Mouse (Mus musculus) embryonic facial prominence, embryonic 15.5 days (tissue): Measurements from ENCODE around the gene Nav2. TPM values are rescaled to one million over a fixed set of nuclear protein-coding genes. Genes with fewer than 3 reads are reported as not detected.

Experiments used
- ATAC-seq: fragments of 200-750 bp; cut with Nextera tagmentation; 2 replicates; pipeline ENCODE4 v1.8.0; 2017; ENCODE audit warnings: low read depth, moderate TSS enrichment; ENCODE audit not compliant: insufficient number of reproducible peaks, low FRiP score, low TSS enrichment
- H3K27ac ChIP-seq: fragments of 300-500 bp; sonication (generic); replicated peaks from 2 replicates; pipeline ENCODE4 v1.5.1; 2015; ENCODE audit warnings: mild to moderate bottlenecking, inconsistent platforms
- H3K27me3 ChIP-seq: fragments of 300-500 bp; sonication (generic); 2 replicates; pipeline ENCODE4 v1.6.1; 2015; ENCODE audit warnings: inconsistent platforms
- H3K36me3 ChIP-seq: fragments of 300-500 bp; sonication (generic); 2 replicates; pipeline ENCODE4 v1.6.1; 2015; ENCODE audit warnings: mild to moderate bottlenecking, inconsistent platforms
- H3K4me1 ChIP-seq: fragments of 300-500 bp; sonication (generic); 2 replicates; pipeline ENCODE4 v1.6.1; 2015; ENCODE audit warnings: inconsistent platforms
- H3K4me2 ChIP-seq: fragments of 300-500 bp; sonication (generic); replicated peaks from 2 replicates; pipeline ENCODE4 v1.6.1; 2015; ENCODE audit warnings: mild to moderate bottlenecking, inconsistent platforms
- H3K4me3 ChIP-seq: fragments of 300-500 bp; sonication (generic); replicated peaks from 2 replicates; pipeline ENCODE4 v1.5.1; 2015; ENCODE audit warnings: mild to moderate bottlenecking, inconsistent platforms
- H3K9ac ChIP-seq: fragments of 300-500 bp; sonication (generic); 2 replicates; pipeline ENCODE4 v1.6.1; 2015; ENCODE audit warnings: inconsistent platforms
- H3K9me3 ChIP-seq: fragments of 300-500 bp; sonication (generic); replicated peaks from 2 replicates; pipeline ENCODE4 v1.6.1; 2016; ENCODE audit warnings: inconsistent platforms
- WGBS: fragments of 180-500 bp; shearing (Covaris S2); methylation state at CpG from one replicate; pipeline ENCODE4 v1.1.7; 2015; 5-methylcytosine and 5-hydroxymethylcytosine counted together
- polyA plus RNA-seq: library from polyadenylated mRNA; unstranded; fragments of >200 nt; fragmentation: Nextera tagmentation; extraction: Ambion mirVana; gene quantifications from 2 replicates; pipeline ENCODE4 v1.2.1, GENCODE M21; 2015

Nav2 gene
- polyA plus RNA-seq, 1 experiment from 2014 or later, result 23.4 TPM

GRCm38 (mm10) chr7:49634291-49635073, 726.0 kb downstream of the Nav2 start:
- WGBS, result under 1% methylated on average over 26 of the region's 26 CpGs
- Histone ChIP-seq H3K4me2 (peak overlapping the region; percentile 53), H3K27ac (no peak overlapping the region), H3K9me3 (no peaks in the 10 kb centered on the region), H3K36me3 (no peaks in the 10 kb centered on the region), H3K4me1 (peaks cover 41% of the 10 kb centered on the region), H3K27me3 (peaks cover 91% of the 10 kb centered on the region), H3K9ac (no peak overlapping the region), H3K4me3 (peak overlapping the region; percentile 33)
- ATAC-seq, result no peak

GRCm38 (mm10) chr7:49635074-49635621, 726.6 kb downstream of the Nav2 start:
- Histone ChIP-seq H3K4me1 (peaks cover 44% of the 10 kb centered on the region), H3K36me3 (no peaks in the 10 kb centered on the region), H3K4me3 (0 out of 2 replicates have a peak overlapping the region, but pooled peaks have one; percentile 8), H3K27me3 (peaks cover 94% of the 10 kb centered on the region), H3K27ac (no peak overlapping the region), H3K9ac (no peak overlapping the region), H3K4me2 (no peak overlapping the region), H3K9me3 (no peaks in the 10 kb centered on the region)
- ATAC-seq, result peak; percentile 53; the same call in 1 of the 2 replicates
- WGBS, result under 1% methylated on average over 35 of the region's 35 CpGs

GRCm38 (mm10) chr7:49635971-49636370, 727.5 kb downstream of the Nav2 start:
- H3K27ac ChIP-seq, result no peak overlapping the region
- peaks cover 93% of the 10 kb centered on the region for H3K27me3 ChIP-seq
- WGBS, result 4% methylated on average over 22 of the region's 22 CpGs
- 0 out of 2 replicates have a peak overlapping the region, but pooled peaks have one; percentile 8 for H3K4me3 ChIP-seq
- H3K9me3 ChIP-seq, result no peaks in the 10 kb centered on the region
- H3K4me1 ChIP-seq, result peaks cover 47% of the 10 kb centered on the region
- no peak overlapping the region for H3K9ac ChIP-seq
- H3K36me3 ChIP-seq, result no peaks in the 10 kb centered on the region
- no peak for ATAC-seq
- H3K4me2 ChIP-seq, result no peak overlapping the region

- no peak for ATAC-seq
- Histone ChIP-seq H3K9me3 (no peaks in the 10 kb centered on the region), H3K9ac (no peak within 1 kb of the TSS), H3K27me3 (peaks cover 90% of the 10 kb centered on the region), H3K4me2 (no peak within 1 kb of the TSS), H3K4me1 (peaks cover 47% of the 10 kb centered on the region), H3K27ac (no peak within 1 kb of the TSS), H3K36me3 (no peaks in the 10 kb centered on the region), H3K4me3 (peak within 1 kb of the TSS; percentile 8; the same call in 1 of the 2 replicates)
- under 1% methylated on average over 33 of the region's 33 CpGs for WGBS
Measured at GRCm38 (mm10) chr7:49636491-49637115, 728.1 kb downstream of the Nav2 start, which contains the start of gene Dbx1. TSS of gene Dbx1 (minus strand) at chr7:49636849.

- Histone ChIP-seq H3K4me2 (no peak overlapping the region), H3K36me3 (no peaks in the 10 kb centered on the region), H3K9me3 (no peaks in the 10 kb centered on the region), H3K27ac (no peak overlapping the region), H3K4me1 (peaks cover 47% of the 10 kb centered on the region), H3K27me3 (peaks cover 90% of the 10 kb centered on the region), H3K9ac (no peak overlapping the region), H3K4me3 (no peak overlapping the region)
- ATAC-seq, result no peak
- 2% methylated on average over 9 of the region's 9 CpGs for WGBS
Measured at GRCm38 (mm10) chr7:49637281-49637680, 728.8 kb downstream of the Nav2 start.

- ATAC-seq, result no peak
- 1% methylated on average over 21 of the region's 21 CpGs for WGBS
Measured at GRCm38 (mm10) chr7:49637851-49638663, 729.5 kb downstream of the Nav2 start.

GRCm38 (mm10) chr7:49638941-49639776, 730.6 kb downstream of the Nav2 start:
- Histone ChIP-seq H3K4me1 (peaks cover 36% of the 10 kb centered on the region), H3K27ac (no peak overlapping the region), H3K9me3 (no peaks in the 10 kb centered on the region), H3K36me3 (no peaks in the 10 kb centered on the region), H3K4me2 (peak overlapping the region; percentile 17; the same call in 1 of the 2 replicates), H3K9ac (no peak overlapping the region), H3K4me3 (peak overlapping the region; percentile 15), H3K27me3 (peaks cover 78% of the 10 kb centered on the region)
- 2% methylated on average over 35 of the region's 35 CpGs for WGBS
- no peak for ATAC-seq

More at GRCm38 (mm10) chr7:49637851-49638663, 729.5 kb downstream of the Nav2 start:
- H3K27ac ChIP-seq, result no peak overlapping the region
- H3K4me3 ChIP-seq, result no peak overlapping the region
- H3K9me3 ChIP-seq, result no peaks in the 10 kb centered on the region
- no peak overlapping the region for H3K4me2 ChIP-seq
- no peak overlapping the region for H3K9ac ChIP-seq
- peaks cover 47% of the 10 kb centered on the region for H3K4me1 ChIP-seq
- peaks cover 85% of the 10 kb centered on the region for H3K27me3 ChIP-seq
- no peaks in the 10 kb centered on the region for H3K36me3 ChIP-seq

- no peak overlapping the region for H3K4me3 ChIP-seq
- no peak overlapping the region for H3K27ac ChIP-seq
- no peaks in the 10 kb centered on the region for H3K36me3 ChIP-seq
- no peaks in the 10 kb centered on the region for H3K9me3 ChIP-seq
- H3K4me1 ChIP-seq, result peaks cover 27% of the 10 kb centered on the region
- H3K4me2 ChIP-seq, result no peak overlapping the region
- no peak for ATAC-seq
- 13% methylated on average over 18 of the region's 18 CpGs for WGBS
- H3K9ac ChIP-seq, result no peak overlapping the region
- H3K27me3 ChIP-seq, result peaks cover 68% of the 10 kb centered on the region
Measured at GRCm38 (mm10) chr7:49639864-49640708, 731.6 kb downstream of the Nav2 start.

GRCm38 (mm10) chr7:49640709-49641305, 732.3 kb downstream of the Nav2 start:
- H3K4me3 ChIP-seq, result no peak overlapping the region
- no peak overlapping the region for H3K9ac ChIP-seq
- no peaks in the 10 kb centered on the region for H3K36me3 ChIP-seq
- H3K27ac ChIP-seq, result no peak overlapping the region
- ATAC-seq, result no peak
- H3K9me3 ChIP-seq, result no peaks in the 10 kb centered on the region
- H3K27me3 ChIP-seq, result peaks cover 61% of the 10 kb centered on the region
- 25% methylated on average over 3 of the region's 3 CpGs for WGBS
- no peak overlapping the region for H3K4me2 ChIP-seq
- peaks cover 24% of the 10 kb centered on the region for H3K4me1 ChIP-seq
